Mouse (Mus musculus) activated CD4-positive, CD25-positive, alpha-beta regulatory T cell, adult 9 weeks (primary cell): Measurements from ENCODE around the gene Olfr448. TPM values are rescaled to one million over a fixed set of nuclear protein-coding genes. Genes with fewer than 3 reads are reported as not detected.

Source experiments
- polyA plus RNA-seq: library from polyadenylated mRNA; unstranded; fragments of 100-300 nt; shearing (Covaris generic); gene quantifications from one replicate; pipeline ENCODE4 v1.2.1, GENCODE M21; 2017

The Olfr448 gene
- not detected for polyA plus RNA-seq

GRCm38 (mm10) chr6:42890141-42890540, at the start of gene Olfr448:
Olfr448 (plus strand) TSS chr6:42890441.

DNA sequence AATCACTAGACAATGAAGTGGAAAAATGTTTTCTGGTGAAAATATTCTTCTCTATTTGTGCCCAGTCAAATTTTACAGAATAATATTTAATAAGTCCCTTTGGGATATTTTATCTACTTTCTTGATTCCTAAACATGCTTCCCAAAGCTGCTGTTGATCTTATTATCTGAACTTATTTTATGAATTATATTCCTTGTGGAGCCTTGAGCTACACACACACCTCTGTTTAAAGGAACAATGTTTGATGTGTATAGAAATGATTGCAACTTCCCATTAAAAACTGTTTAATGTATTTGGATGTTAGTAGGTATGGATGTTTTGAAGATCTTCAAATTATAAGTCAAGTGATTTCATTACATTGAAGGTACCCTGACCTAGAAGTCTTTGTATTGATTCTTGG, 18.3 kb downstream of the Olfr448 start, which contains the start of gene Olfr447:
Gene Olfr447 (plus strand): TSS at position 301 of the 400 bp plus-strand sequence.

DNA sequence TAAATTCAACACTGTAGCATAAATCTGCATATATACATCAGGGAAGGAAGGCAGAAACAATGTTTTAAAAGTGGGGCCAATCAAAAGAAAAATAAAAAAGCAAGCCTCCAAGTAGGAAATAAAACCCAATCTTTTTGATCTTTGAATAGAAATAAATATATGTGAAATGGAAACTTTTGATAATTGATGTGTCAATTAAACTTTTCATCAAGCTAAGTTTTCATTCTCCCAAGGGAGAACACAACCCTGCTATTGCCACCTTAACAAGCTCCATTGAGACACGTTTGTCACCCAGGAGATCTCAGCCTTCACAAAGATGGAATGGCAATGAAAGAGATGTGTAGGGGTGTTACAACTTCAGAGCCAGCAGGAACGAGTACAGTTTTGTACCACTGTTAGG, 30.8 kb downstream of the Olfr448 start, which contains the start of gene Olfr446:
Gene Olfr446 (plus strand): TSS at position 301 of the 400 bp plus-strand sequence.

Other genes with a start within 250 kb of the Olfr448 start
- not detected for gene Tcaf2, start 245.2 kb upstream of the Olfr448 start, polyA plus RNA-seq
- gene Tcaf1, start 180.4 kb upstream of the Olfr448 start, polyA plus RNA-seq: not detected
- not detected for gene Olfr453, start 151.1 kb upstream of the Olfr448 start, polyA plus RNA-seq
- gene Olfr38, start 134.0 kb upstream of the Olfr448 start, polyA plus RNA-seq: not detected
- not detected for gene Olfr452, start 105.3 kb upstream of the Olfr448 start, polyA plus RNA-seq
- gene Olfr450, start 78.5 kb upstream of the Olfr448 start, polyA plus RNA-seq: not detected
- not detected for gene Olfr449, start 56.1 kb upstream of the Olfr448 start, polyA plus RNA-seq
- gene Olfr447, start 18.4 kb downstream of the Olfr448 start, polyA plus RNA-seq: not detected
- 0.06 TPM for gene Olfr446, start 30.9 kb downstream of the Olfr448 start, polyA plus RNA-seq
- not detected for gene Olfr444, start 58.6 kb downstream of the Olfr448 start, polyA plus RNA-seq
- gene Olfr441, start 215.9 kb downstream of the Olfr448 start, polyA plus RNA-seq: not detected